Mouse (Mus musculus) left cerebral cortex, postnatal 14 days (tissue): Measurements from ENCODE around the gene Cpm. TPM values are rescaled to one million over a fixed set of nuclear protein-coding genes. Genes with fewer than 3 reads are reported as not detected.

Experiments
- DNase-seq, 2 experiments: peaks; one replicate each; pipeline ENCODE4 v3.0.0; 2021 to 2022; ENCODE audit warnings: low spot score in 2 of 2, mixed read lengths in 1 of 2
- intact Hi-C: fragments of 180-260 bp; cut with DNase I; formaldehyde crosslinking; loops from one replicate; pipeline ENCODE4 v1.15.1; 2025
- total RNA-seq, 2 experiments: library from RNA; stranded (reverse); gene quantifications; 2 replicates each; pipeline ENCODE4 v1.2.3; 2021

The Cpm gene
- total RNA-seq, 2 experiments from 2014 or later, result 3.2 to 3.6 TPM

DNA sequence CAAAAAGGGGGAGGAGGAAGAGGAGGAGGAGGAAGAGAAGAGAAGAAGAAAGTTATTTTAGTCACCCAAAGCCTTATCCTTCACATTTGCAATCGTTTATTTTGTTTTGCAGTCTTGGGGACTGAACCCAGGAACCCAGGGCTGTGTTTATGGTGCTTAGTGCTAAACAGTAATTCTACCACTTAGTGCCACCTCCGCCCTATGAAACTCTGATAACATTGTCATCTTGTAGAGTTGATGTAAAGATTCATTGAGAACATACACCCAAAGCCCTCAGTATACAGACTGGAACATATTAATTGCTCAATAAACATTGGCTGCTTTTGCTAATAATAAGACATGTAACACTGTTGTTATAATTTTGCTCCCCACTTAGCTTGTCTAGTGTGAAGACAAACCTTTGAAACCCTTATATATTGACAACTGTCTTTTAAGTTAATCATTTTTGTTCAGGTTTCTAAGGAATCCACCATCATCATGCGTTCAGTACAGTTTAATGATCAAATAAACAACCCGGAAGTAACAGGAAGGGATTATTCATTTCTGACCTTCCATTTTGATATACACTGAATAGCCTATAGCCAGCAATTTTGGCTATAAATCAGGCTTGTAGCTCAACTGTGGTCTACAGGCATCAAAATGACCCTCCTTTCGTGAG is 49.9 kb downstream of the Cpm start:
- DNase-seq, result no peak
- intact Hi-C loops, result loop anchor here (5.0 to 10.0 kb wide), 2 partner anchors 304 to 457 kb away; partner anchors contain the start of gene Yeats4

- no peak for DNase-seq
- intact Hi-C loops, result loop anchor here (5.0 to 10.0 kb wide), 2 partner anchors 305 to 458 kb away; partner anchors contain the start of gene Yeats4
These were observed 50.7 kb downstream of the Cpm start for GRCm38 (mm10) chr10:117679963-117680473.

DNA sequence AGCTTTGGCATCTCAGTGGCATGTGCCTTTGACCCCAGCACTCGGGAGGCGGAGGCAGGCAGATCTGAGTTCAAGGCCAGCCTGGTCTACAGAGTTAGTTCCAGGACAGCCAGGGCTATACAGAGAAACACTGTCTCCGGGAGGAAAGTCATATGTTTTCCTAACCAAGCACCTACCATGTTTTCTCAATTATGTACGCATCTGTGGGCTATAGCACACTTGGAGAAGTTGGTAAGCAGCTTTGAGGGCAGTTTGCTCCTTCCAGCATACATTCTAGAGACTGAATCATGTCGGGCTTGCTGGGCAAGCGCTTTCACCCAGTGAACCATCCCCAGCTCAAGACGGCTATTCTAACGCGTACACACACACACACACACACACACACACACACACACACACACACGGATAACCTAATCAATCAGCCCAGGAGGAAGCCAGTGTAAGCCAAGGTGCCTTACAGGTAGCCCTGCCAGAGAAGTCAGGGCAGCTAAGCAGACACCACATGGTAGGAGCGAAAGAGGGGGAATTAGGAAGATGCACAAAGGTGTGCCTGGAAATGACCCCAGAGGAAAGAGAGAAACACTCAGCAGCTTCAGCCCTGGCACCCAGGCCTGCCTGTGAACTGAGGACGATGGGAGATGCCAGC is 51.7 kb downstream of the Cpm start:
- no peak for DNase-seq
- intact Hi-C loops, result no loop called here

DNA sequence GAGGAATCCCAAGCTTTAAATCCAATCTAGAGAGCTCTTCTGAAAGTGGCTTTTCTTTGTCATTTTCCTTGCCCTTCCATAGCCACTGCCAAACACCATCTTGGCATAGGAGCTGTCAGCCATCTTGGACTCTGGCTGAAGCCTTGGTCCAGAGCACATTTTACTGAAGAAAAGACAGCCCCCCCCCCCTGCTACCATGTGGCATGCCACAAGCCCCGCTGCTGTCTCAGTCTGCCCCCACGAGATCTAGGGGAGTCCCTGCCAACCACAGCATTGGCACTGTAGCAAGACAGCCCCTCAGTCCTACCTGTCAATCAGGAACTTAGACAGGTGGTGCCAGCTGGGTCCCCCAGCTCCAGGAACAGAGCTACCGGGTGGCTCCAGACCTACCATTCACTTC is 52.2 kb downstream of the Cpm start:
- DNase-seq, result no peak
- intact Hi-C loops, result no loop called here

GRCm38 (mm10) chr10:117681999-117682857 is 52.9 kb downstream of the Cpm start:
- DNase-seq, result peak; percentile 59 to 62

DNA sequence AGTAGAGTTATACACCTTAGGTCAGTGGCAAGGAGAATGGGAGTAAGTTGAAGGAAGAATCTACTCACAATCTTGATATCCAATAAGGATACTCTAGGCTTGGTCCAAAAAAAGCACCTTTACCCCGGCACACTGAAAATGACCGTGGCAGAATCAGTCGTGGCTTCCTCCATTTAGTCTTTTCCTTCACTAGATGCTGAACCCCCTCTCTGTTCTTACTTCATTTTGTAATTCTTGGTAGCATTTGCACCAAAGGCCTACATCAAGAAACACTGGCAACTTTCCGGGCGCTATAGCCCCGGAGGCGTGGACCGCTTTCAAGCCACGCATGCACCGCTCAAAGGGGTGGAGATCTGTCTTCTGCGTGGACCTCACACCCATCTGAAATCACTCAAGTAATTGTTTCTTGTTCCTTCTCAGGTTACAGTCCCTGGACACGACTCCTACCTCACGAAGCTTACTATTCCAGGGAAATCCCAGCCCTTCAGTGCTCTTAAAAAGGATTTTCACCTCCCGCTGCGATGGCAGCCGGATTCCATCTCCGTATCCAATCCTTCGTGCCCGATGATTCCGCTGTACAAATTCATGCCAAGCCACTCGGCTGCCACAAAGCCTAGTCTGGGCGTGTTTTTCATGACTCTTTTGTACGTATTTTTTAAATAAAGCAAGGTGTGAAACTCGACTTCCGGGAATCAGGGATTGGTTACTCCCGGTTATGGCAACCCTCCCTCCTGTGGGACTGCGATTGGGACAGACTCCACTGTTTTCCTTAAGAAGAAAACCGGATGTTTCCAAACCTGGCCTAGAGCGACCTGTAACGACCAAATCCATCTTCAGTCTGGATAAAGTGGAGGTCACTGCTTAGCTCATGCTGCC is 53.8 kb downstream of the Cpm start:
- intact Hi-C loops, result no loop called here

More at GRCm38 (mm10) chr10:117681999-117682857, 52.9 kb downstream of the Cpm start:
- intact Hi-C loops, result no loop called here

GRCm38 (mm10) chr10:117683734-117684037 is 54.4 kb downstream of the Cpm start:
- intact Hi-C loops, result no loop called here
- DNase-seq, result no peak

More for the DNA sequence above, 53.8 kb downstream of the Cpm start:
- no peak for DNase-seq

- DNase-seq, result no peak
- intact Hi-C loops, result no loop called here
These were observed 55.2 kb downstream of the Cpm start for GRCm38 (mm10) chr10:117684298-117685170.

DNA sequence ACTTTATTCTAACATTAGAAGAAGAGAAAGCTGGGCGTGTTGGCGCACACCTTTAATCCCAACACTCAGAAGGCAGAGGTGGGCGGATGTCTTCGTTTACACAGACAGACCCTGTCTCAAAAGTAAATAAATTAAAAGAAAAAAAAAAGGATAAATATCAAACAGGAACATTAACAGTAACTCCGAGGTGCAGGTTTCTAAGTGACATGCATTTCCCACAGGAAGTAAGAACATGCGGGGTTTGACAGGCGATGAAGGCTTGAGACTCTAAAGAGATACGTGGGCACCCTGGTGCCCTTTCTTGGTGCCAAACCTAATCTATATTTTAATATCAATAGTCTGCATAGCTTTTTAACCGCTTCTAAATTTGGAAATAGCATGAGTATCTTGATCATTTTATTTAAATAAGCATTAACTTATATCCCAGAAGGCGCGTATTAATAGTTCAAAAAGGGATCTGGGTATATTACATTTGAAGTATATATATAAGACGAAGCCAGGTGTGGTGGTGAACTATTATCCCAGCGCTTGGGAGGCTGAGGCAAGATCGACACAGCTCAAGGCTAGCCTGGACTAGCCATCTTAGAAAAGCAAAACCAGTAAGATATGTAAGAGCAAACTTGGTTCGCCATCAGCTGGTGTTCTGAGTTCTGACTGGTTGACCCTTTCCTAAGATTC is 56.0 kb downstream of the Cpm start:
- DNase-seq, result no peak
- intact Hi-C loops, result no loop called here

DNA sequence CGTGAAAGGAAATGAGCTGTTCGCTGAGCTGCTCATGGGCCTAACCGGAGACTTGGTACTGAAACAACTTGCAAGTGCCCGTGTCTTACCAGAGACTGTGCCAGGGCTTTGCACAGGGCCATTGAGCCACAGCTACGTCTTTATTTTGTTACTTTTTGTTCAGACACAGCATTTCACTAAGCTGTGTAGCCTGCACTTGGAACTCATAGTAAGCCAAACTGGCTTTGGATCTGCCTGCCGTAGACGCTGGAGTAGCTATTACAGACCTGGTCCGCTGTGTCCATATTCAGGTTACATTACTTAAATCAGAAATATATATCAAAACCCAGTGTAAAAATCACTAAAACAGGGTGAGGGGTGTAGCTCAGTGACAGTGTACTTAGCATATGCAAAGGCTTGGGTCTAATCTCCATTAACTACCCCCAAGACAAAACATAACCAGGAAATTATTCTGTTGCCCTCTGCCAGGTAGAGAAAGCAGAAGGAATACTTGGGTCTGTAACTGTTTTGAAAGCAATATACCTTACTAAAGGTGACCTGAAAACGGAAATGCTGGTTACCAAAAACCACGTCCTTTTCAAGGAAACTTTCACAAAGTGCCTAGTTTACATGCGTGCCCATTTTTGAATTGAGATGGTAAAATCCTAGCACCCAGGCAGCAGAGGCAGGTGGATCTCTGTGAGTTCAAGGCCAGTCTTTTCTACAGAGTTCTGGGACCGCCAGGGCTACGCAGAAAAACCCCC is 56.7 kb downstream of the Cpm start:
- no peak for DNase-seq
- intact Hi-C loops, result no loop called here

DNA sequence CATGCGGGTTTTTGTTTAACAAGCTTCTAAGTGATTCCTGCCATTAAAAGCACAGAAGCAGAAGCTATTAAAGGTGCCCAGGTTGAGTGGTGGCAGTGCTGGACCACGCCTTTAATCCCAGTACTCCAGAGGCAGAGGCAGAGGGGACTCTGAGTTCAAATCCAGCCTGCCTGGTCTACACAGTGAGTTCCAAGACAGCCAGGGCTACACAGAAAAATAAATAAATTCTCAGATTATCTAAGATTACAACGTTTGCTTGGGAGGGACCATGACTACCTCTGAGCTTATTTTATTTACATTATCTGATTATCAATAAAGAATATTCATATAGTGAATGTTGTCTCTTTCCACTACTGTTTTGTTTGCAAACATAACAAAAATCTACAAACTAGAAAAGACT is 57.7 kb downstream of the Cpm start:
- intact Hi-C loops, result no loop called here
- no peak for DNase-seq

DNA sequence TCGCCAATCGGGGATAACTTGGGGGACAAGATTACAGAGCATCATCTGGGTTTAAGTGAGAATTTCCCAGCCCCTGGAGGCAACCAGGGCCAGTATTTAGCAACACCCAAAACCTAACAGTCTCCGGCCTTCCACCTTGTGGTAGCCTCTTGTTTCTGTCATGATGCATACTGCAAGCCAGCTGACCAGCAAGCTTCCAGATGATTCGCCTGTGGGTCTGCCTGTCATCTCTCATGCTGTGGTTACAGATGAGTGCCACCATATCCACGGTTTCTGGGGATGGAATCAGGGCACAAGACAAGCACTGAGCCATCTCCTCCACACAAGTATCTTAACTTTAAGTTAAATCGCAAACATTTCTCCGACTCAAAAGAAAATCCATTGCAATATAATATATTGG is 58.3 kb downstream of the Cpm start:
- no peak for DNase-seq
- intact Hi-C loops, result no loop called here

GRCm38 (mm10) chr10:117688204-117689151 is 59.2 kb downstream of the Cpm start:
- peak; percentile 40 to 47 for DNase-seq
- intact Hi-C loops, result no loop called here

DNA sequence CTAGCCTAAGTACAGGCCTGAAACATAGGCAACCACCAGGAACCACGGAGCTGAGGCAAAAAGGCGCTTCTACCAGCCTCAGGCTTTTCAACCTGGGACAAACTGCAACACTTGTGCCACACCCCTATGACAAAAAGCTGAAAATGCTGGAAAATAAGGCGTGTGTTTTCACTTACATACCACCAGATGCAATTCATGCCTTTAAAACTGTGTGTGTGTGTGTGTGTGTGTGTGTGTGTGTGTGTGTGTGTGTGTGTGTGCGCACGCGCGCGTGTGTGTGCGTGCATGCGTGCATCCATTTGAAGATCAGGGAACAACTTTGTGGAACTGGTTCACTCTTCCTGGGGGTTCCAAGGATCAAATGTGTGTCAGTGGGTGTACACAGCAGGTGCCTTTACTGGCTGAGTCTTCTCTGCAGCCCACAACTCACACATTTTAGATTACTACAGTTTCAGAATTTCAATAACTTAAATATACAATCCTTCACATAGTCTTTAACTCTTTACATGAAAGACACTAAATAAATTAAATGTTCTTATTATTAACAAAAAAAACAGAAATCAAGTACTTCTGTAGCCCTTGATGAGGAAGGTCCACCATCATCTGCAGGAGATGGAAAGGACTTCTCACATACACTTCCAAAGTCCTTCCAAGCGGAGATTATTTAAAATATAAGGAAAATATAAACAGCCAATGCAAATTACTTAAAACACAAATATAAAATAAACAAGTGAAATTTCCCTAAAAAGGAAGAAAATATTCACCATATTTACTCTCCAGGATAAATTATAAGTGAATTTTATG is 60.2 kb downstream of the Cpm start:
- intact Hi-C loops, result no loop called here
- no peak for DNase-seq

- DNase-seq, result no peak
- intact Hi-C loops, result no loop called here
These were observed 60.7 kb downstream of the Cpm start for GRCm38 (mm10) chr10:117690101-117690352.
